Mouse (Mus musculus) CH12.LX (cell line): ENCODE data around the gene Rgs17.

Experiments used
- CTCF ChIP-seq, 2 experiments: IDR thresholded peaks in 1 of 2; conservative IDR thresholded peaks in 1 of 2; 2 replicates each; pipeline ENCODE4 v1.5.1; 2011 to 2012; ENCODE audit warnings: low read depth in 2 of 2, low read length in 2 of 2, improper control_type of control experiment in 1 of 2, inconsistent platforms in 1 of 2, mild to moderate bottlenecking in 1 of 2, moderate library complexity in 1 of 2
- HCFC1 ChIP-seq: IDR thresholded peaks from 2 replicates; pipeline ENCODE4 v1.6.1; 2012; ENCODE audit warnings: low read depth, mild to moderate bottlenecking, inconsistent platforms, low read length, improper control_type of control experiment
- KAT2A ChIP-seq: IDR thresholded peaks from 2 replicates; pipeline ENCODE4 v1.6.1; 2012; ENCODE audit warnings: low read length, improper control_type of control experiment, inconsistent platforms; ENCODE audit not compliant: insufficient replicate concordance
- MAFK ChIP-seq: IDR thresholded peaks from 2 replicates; pipeline ENCODE4 v1.6.1; 2011; ENCODE audit warnings: low read length, improper control_type of control experiment; ENCODE audit not compliant: insufficient replicate concordance
- MAX ChIP-seq: IDR thresholded peaks from 2 replicates; pipeline ENCODE4 v1.6.1; 2011; ENCODE audit warnings: low read length, improper control_type of control experiment
- MEF2A ChIP-seq: IDR thresholded peaks from 2 replicates; pipeline ENCODE4 v1.6.1; 2014; ENCODE audit warnings: low read depth, mild to moderate bottlenecking, inconsistent platforms, low read length, improper control_type of control experiment, borderline replicate concordance
- POLR2A ChIP-seq: IDR thresholded peaks from 2 replicates; pipeline ENCODE4 v1.6.1; 2011; ENCODE audit warnings: low read depth, mild to moderate bottlenecking, improper control_type of control experiment, low read length
- SIN3A ChIP-seq: IDR thresholded peaks from 2 replicates; pipeline ENCODE4 v1.6.1; 2012; ENCODE audit warnings: low read length, improper control_type of control experiment, inconsistent platforms
- TBP ChIP-seq: conservative IDR thresholded peaks from 2 replicates; pipeline ENCODE4 v1.6.1; 2011; ENCODE audit warnings: low read depth, low read length, improper control_type of control experiment
- UBTF ChIP-seq: IDR thresholded peaks from 2 replicates; pipeline ENCODE4 v1.6.1; 2012; ENCODE audit warnings: low read depth, mild to moderate bottlenecking, inconsistent platforms, low read length, improper control_type of control experiment, moderate library complexity
- ZKSCAN1 ChIP-seq: IDR thresholded peaks from 2 replicates; pipeline ENCODE4 v1.6.1; 2012; ENCODE audit warnings: low read depth, inconsistent platforms, low read length, improper control_type of control experiment, borderline replicate concordance
- ZMIZ1 ChIP-seq: IDR thresholded peaks from 2 replicates; pipeline ENCODE4 v1.6.1; 2012; ENCODE audit warnings: low read depth, mild to moderate bottlenecking, inconsistent platforms, low read length, improper control_type of control experiment

DNA sequence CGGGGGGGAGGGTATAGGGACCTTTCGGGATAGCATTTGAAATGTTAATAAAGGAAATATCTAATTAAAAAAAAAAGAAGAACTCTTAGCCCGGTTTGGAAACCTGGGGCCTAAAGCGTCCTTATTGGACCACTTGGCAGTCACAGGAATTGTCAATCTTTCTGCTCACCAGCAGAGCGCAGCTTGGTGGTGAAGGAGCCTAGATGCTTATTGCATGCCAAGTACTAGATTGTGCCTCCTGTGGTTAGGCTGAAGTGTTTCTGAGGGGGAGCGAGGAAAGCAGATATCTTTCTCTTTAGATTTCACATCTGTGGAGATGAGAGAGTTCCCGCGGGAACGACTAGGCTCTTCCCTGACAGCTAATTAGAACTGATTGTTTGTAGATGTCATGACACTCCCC lies 896 bp upstream of the Rgs17 start:
- TF ChIP-seq POLR2A (no peak), MAFK (no peak), CTCF (conservative IDR thresholded peaks at IDR 0.05 in 1 of 2, IDR thresholded peaks at IDR 0.05 in 1 of 2; ENCODE audit: low read depth in 2 of 2, low read length in 2 of 2) (no peak), MEF2A (no peak), UBTF (no peak), ZKSCAN1 (no peak), TBP (no peak), SIN3A (no peak), MAX (no peak), ZMIZ1 (no peak), KAT2A (no peak), HCFC1 (no peak)
